Mouse (Mus musculus) cortical plate, adult 2 months (tissue): ENCODE results near the gene Borcs8.
A peak's percentile ranks its signal among the peaks of the same experiment; 100 is the strongest.

ENCODE experiments used
- CTCF ChIP-seq: fragments of 200-500 bp; IDR thresholded peaks from 2 replicates; pipeline ENCODE4 v1.5.1; 2011; ENCODE audit warnings: mild to moderate bottlenecking, control low read depth, low read length; ENCODE audit not compliant: insufficient read depth; ENCODE audit errors: extremely low read depth
- POLR2A ChIP-seq: fragments of 200-500 bp; IDR thresholded peaks from 2 replicates; pipeline ENCODE4 v1.6.1; 2011; ENCODE audit warnings: mild to moderate bottlenecking, low read length, control low read depth; ENCODE audit not compliant: insufficient read depth; ENCODE audit errors: extremely low read depth

GRCm38 (mm10) chr8:70120667-70121066 lies 18.6 kb upstream of the Borcs8 start, which contains the start of gene Ncan:
- no peak for TF ChIP-seq CTCF
- TF ChIP-seq POLR2A = peak; percentile 100
